Mouse (Mus musculus) left cerebral cortex, adult 8-10 months (tissue): ENCODE results near the gene Usp36. TPM values are rescaled to one million over a fixed set of nuclear protein-coding genes. Genes with fewer than 3 reads are reported as not detected.

ENCODE experiments used
- DNase-seq, 2 experiments: peaks; one replicate each; pipeline ENCODE4 v3.0.0; 2022; ENCODE audit warnings: low spot score in 2 of 2
- total RNA-seq, 4 experiments: library from RNA; stranded (reverse); gene quantifications; 2 replicates each; pipeline ENCODE4 v1.2.4; 2022

The Usp36 gene
- total RNA-seq, 4 experiments from 2014 or later: 29.6 to 33.3 (median 30.1) TPM

GRCm38 (mm10) chr11:118249012-118249383 is 41.0 kb downstream of the Usp36 start:
- DNase-seq: no peak

GRCm38 (mm10) chr11:118248150-118249011 is 41.7 kb downstream of the Usp36 start, which contains the start of gene Cyth1:
Gene Cyth1, minus strand, starts transcription at chr11:118248592.
- peak; percentile 96 to 98 for DNase-seq

- DNase-seq: peak in 1 of 2 experiments; percentile 19
Observed at GRCm38 (mm10) chr11:118247359-118248095, 42.5 kb downstream of the Usp36 start.

- DNase-seq: no peak
Observed at GRCm38 (mm10) chr11:118246724-118247123, 43.3 kb downstream of the Usp36 start.

GRCm38 (mm10) chr11:118245130-118245529 is 44.9 kb downstream of the Usp36 start:
- no peak for DNase-seq

- no peak for DNase-seq
Observed at GRCm38 (mm10) chr11:118243627-118244261, 46.3 kb downstream of the Usp36 start.

- no peak for DNase-seq
Observed at GRCm38 (mm10) chr11:118242506-118242905, 47.5 kb downstream of the Usp36 start.

- no peak for DNase-seq
Observed at GRCm38 (mm10) chr11:118240388-118240787, 49.7 kb downstream of the Usp36 start.

- no peak for DNase-seq
Observed at GRCm38 (mm10) chr11:118239281-118240198, 50.5 kb downstream of the Usp36 start.

GRCm38 (mm10) chr11:118236520-118237190 is 53.4 kb downstream of the Usp36 start:
- no peak for DNase-seq

GRCm38 (mm10) chr11:118234929-118235328 is 55.1 kb downstream of the Usp36 start:
- DNase-seq: no peak

GRCm38 (mm10) chr11:118234500-118234899 is 55.5 kb downstream of the Usp36 start:
- no peak for DNase-seq

GRCm38 (mm10) chr11:118233924-118234323 is 56.1 kb downstream of the Usp36 start:
- DNase-seq: no peak

GRCm38 (mm10) chr11:118232314-118232831 is 57.7 kb downstream of the Usp36 start:
- DNase-seq: no peak

- no peak for DNase-seq
Observed at GRCm38 (mm10) chr11:118229941-118230340, 60.1 kb downstream of the Usp36 start.

GRCm38 (mm10) chr11:118227650-118228049 is 62.4 kb downstream of the Usp36 start:
- no peak for DNase-seq

GRCm38 (mm10) chr11:118226850-118227249 is 63.2 kb downstream of the Usp36 start:
- no peak for DNase-seq

GRCm38 (mm10) chr11:118225862-118226261 is 64.2 kb downstream of the Usp36 start:
- DNase-seq: no peak

- no peak for DNase-seq
Observed at GRCm38 (mm10) chr11:118225056-118225836, 64.8 kb downstream of the Usp36 start.
